Mouse (Mus musculus) adipocyte (in vitro differentiated cells): ENCODE results near the gene Gpr22.

Experiments
- DNase-seq: peaks from one replicate; pipeline ENCODE4 v3.0.0-alpha.2; 2016; ENCODE audit warnings: low spot score

Gpr22 gene

GRCm38 (mm10) chr12:31713600-31713999 lies at the start of gene Gpr22:
TSS of gene Gpr22 (minus strand) at chr12:31713947.
- DNase-seq = no peak

- no peak for DNase-seq
Measured at GRCm38 (mm10) chr12:31755885-31756755, 42.4 kb upstream of the Gpr22 start.

GRCm38 (mm10) chr12:31754465-31754864 lies 40.7 kb upstream of the Gpr22 start:
- no peak for DNase-seq

GRCm38 (mm10) chr12:31749846-31750245 lies 36.1 kb upstream of the Gpr22 start:
- no peak for DNase-seq

GRCm38 (mm10) chr12:31747301-31747700 lies 33.6 kb upstream of the Gpr22 start:
- no peak for DNase-seq

- DNase-seq = no peak
Measured at GRCm38 (mm10) chr12:31734616-31735015, 20.9 kb upstream of the Gpr22 start.

GRCm38 (mm10) chr12:31730126-31730525 lies 16.4 kb upstream of the Gpr22 start:
- DNase-seq = no peak

GRCm38 (mm10) chr12:31726707-31727106 lies 13.0 kb upstream of the Gpr22 start:
- DNase-seq = no peak

- DNase-seq = no peak
Measured at GRCm38 (mm10) chr12:31725511-31726275, 11.9 kb upstream of the Gpr22 start.

- DNase-seq = no peak
Measured at GRCm38 (mm10) chr12:31724576-31724975, 10.8 kb upstream of the Gpr22 start.

GRCm38 (mm10) chr12:31719586-31720275 lies 6.0 kb upstream of the Gpr22 start:
- peak; percentile 60 for DNase-seq

GRCm38 (mm10) chr12:31714070-31714469 lies 323 bp upstream of the Gpr22 start:
- no peak for DNase-seq

- no peak for DNase-seq
Measured at GRCm38 (mm10) chr12:31712727-31713126, 1.0 kb downstream of the Gpr22 start.

GRCm38 (mm10) chr12:31712233-31712632 lies 1.5 kb downstream of the Gpr22 start:
- DNase-seq = no peak

GRCm38 (mm10) chr12:31709665-31710064 lies 4.1 kb downstream of the Gpr22 start:
- DNase-seq = no peak

GRCm38 (mm10) chr12:31707531-31707930 lies 6.2 kb downstream of the Gpr22 start:
- no peak for DNase-seq

- peak; percentile 35 for DNase-seq
Measured at GRCm38 (mm10) chr12:31706168-31706567, 7.6 kb downstream of the Gpr22 start.

- no peak for DNase-seq
Measured at GRCm38 (mm10) chr12:31703904-31704303, 9.8 kb downstream of the Gpr22 start.

GRCm38 (mm10) chr12:31701411-31701810 lies 12.3 kb downstream of the Gpr22 start:
- no peak for DNase-seq

- DNase-seq = no peak
Measured at GRCm38 (mm10) chr12:31700623-31701347, 13.0 kb downstream of the Gpr22 start.

GRCm38 (mm10) chr12:31693278-31693677 lies 20.5 kb downstream of the Gpr22 start:
- DNase-seq = no peak

GRCm38 (mm10) chr12:31686679-31687078 lies 27.1 kb downstream of the Gpr22 start:
- no peak for DNase-seq
